Mouse (Mus musculus) ES-Bruce4 (cell line): Measurements from ENCODE around the gene Gpbar1.

Experiments
- EP300 ChIP-seq: IDR thresholded peaks from 2 replicates; pipeline ENCODE4 v1.6.1; 2011; ENCODE audit warnings: low read depth, low read length; ENCODE audit not compliant: insufficient read depth
- POLR2A ChIP-seq: IDR thresholded peaks from one replicate; pipeline ENCODE4 v1.8.1; 2011; ENCODE audit warnings: low read length; ENCODE audit not compliant: insufficient read depth

GRCm38 (mm10) chr1:74239618-74240017, 38.7 kb upstream of the Gpbar1 start:
- TF ChIP-seq EP300 (no peak), POLR2A (no peak)
